Mouse (Mus musculus) erythroblast, embryonic 14.5 days (primary cell): ENCODE data around the gene Nob1.

Experiments used
- GATA1 ChIP-seq: IDR thresholded peaks from 2 replicates; pipeline ENCODE4 v1.6.1; 2012; ENCODE audit warnings: low read length, inconsistent platforms, mixed read lengths
- TAL1 ChIP-seq: IDR thresholded peaks from 3 replicates; pipeline ENCODE4 v1.6.1; 2012; ENCODE audit warnings: low read length, inconsistent platforms, mixed read lengths

DNA sequence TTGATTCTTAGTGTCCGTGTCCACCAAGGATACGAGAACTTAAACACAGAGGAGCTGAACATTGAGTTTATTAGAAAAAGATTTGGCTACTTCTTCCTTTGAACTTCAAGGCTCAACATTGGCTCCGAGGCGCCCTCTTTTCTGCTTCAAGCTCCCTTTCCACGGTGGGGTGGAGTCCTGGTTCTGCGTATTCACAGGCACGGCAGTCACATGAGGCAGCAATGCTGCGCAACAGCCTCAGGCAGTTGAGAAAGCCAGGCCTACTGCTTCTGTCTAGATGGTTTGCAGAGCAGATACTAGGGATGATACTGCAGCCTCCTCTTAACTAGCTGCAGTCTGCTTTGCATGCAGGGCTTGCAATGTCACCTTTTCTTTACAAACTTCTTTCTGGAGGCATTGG lies 12.3 kb downstream of the Nob1 start:
- no peak for TF ChIP-seq TAL1
- TF ChIP-seq GATA1, result no peak
